Mouse (Mus musculus): ENCODE results near the gene Cdc40.
A peak's percentile ranks its signal among the peaks of the same experiment; 100 is the strongest.

The Cdc40 gene

GRCm38 (mm10) chr10:40882831-40883643 lies at the start of gene Cdc40, which contains the start of gene Wasf1:
Gene Cdc40, minus strand, starts transcription at chr10:40883311.
Gene Wasf1, plus strand, starts transcription at chr10:40883475.
- DNase-seq (ENCODE audit: low spot score), result peak; percentile 84

GRCm38 (mm10) chr10:40919464-40919863 lies 36.4 kb upstream of the Cdc40 start:
- no peak for DNase-seq (ENCODE audit: low spot score)

GRCm38 (mm10) chr10:40918669-40919440 lies 35.7 kb upstream of the Cdc40 start:
- no peak for DNase-seq (ENCODE audit: low spot score)

GRCm38 (mm10) chr10:40915240-40915639 lies 32.1 kb upstream of the Cdc40 start:
- no peak for DNase-seq (ENCODE audit: low spot score)

GRCm38 (mm10) chr10:40910811-40911210 lies 27.7 kb upstream of the Cdc40 start:
- DNase-seq (ENCODE audit: low spot score), result no peak

- no peak for DNase-seq (ENCODE audit: low spot score)
Measured at GRCm38 (mm10) chr10:40908580-40908979, 25.5 kb upstream of the Cdc40 start.

- DNase-seq (ENCODE audit: low spot score), result no peak
Measured at GRCm38 (mm10) chr10:40906802-40907201, 23.7 kb upstream of the Cdc40 start.

GRCm38 (mm10) chr10:40906131-40906530 lies 23.0 kb upstream of the Cdc40 start:
- no peak for DNase-seq (ENCODE audit: low spot score)

- DNase-seq (ENCODE audit: low spot score), result no peak
Measured at GRCm38 (mm10) chr10:40901786-40902185, 18.7 kb upstream of the Cdc40 start.

GRCm38 (mm10) chr10:40896656-40897055 lies 13.5 kb upstream of the Cdc40 start:
- no peak for DNase-seq (ENCODE audit: low spot score)

GRCm38 (mm10) chr10:40895765-40896164 lies 12.7 kb upstream of the Cdc40 start:
- no peak for DNase-seq (ENCODE audit: low spot score)

GRCm38 (mm10) chr10:40889146-40889545 lies 6.0 kb upstream of the Cdc40 start:
- no peak for DNase-seq (ENCODE audit: low spot score)

GRCm38 (mm10) chr10:40887316-40887715 lies 4.2 kb upstream of the Cdc40 start:
- no peak for DNase-seq (ENCODE audit: low spot score)

- DNase-seq (ENCODE audit: low spot score), result no peak
Measured at GRCm38 (mm10) chr10:40885432-40885831, 2.3 kb upstream of the Cdc40 start.

GRCm38 (mm10) chr10:40884279-40884806 lies 1.2 kb upstream of the Cdc40 start:
- peak; percentile 16 for DNase-seq (ENCODE audit: low spot score)

- no peak for DNase-seq (ENCODE audit: low spot score)
Measured at GRCm38 (mm10) chr10:40883644-40884278, 650 bp upstream of the Cdc40 start.

- no peak for DNase-seq (ENCODE audit: low spot score)
Measured at GRCm38 (mm10) chr10:40882333-40882732, 778 bp downstream of the Cdc40 start.

GRCm38 (mm10) chr10:40881236-40881635 lies 1.9 kb downstream of the Cdc40 start:
- no peak for DNase-seq (ENCODE audit: low spot score)

- no peak for DNase-seq (ENCODE audit: low spot score)
Measured at GRCm38 (mm10) chr10:40879969-40880368, 3.1 kb downstream of the Cdc40 start.

- DNase-seq (ENCODE audit: low spot score), result no peak
Measured at GRCm38 (mm10) chr10:40878246-40878645, 4.9 kb downstream of the Cdc40 start.

- DNase-seq (ENCODE audit: low spot score), result no peak
Measured at GRCm38 (mm10) chr10:40872052-40872451, 11.1 kb downstream of the Cdc40 start.

GRCm38 (mm10) chr10:40871301-40871700 lies 11.8 kb downstream of the Cdc40 start:
- no peak for DNase-seq (ENCODE audit: low spot score)
